Mouse (Mus musculus) ovary, postnatal 36 days (tissue): Measurements from ENCODE around the gene Klc4.

ENCODE experiments used
- DNase-seq: peaks from one replicate; pipeline ENCODE4 v3.0.0; 2022; ENCODE audit warnings: low spot score, mixed read lengths

The Klc4 gene

GRCm38 (mm10) chr17:46621324-46621723 lies 24.5 kb downstream of the Klc4 start:
- DNase-seq, result peak; percentile 60

- DNase-seq, result no peak
Measured at GRCm38 (mm10) chr17:46619683-46620357, 26.0 kb downstream of the Klc4 start.

GRCm38 (mm10) chr17:46618769-46619682 lies 26.8 kb downstream of the Klc4 start:
- DNase-seq, result peak; percentile 27

GRCm38 (mm10) chr17:46618394-46618768 lies 27.4 kb downstream of the Klc4 start:
- DNase-seq, result no peak

- DNase-seq, result no peak
Measured at GRCm38 (mm10) chr17:46617799-46618198, 28.0 kb downstream of the Klc4 start.

- DNase-seq, result no peak
Measured at GRCm38 (mm10) chr17:46613229-46613628, 32.6 kb downstream of the Klc4 start.

GRCm38 (mm10) chr17:46612820-46613219 lies 33.0 kb downstream of the Klc4 start:
- no peak for DNase-seq

GRCm38 (mm10) chr17:46612189-46612588 lies 33.6 kb downstream of the Klc4 start:
- DNase-seq, result no peak

GRCm38 (mm10) chr17:46611316-46611715 lies 34.5 kb downstream of the Klc4 start:
- no peak for DNase-seq

- no peak for DNase-seq
Measured at GRCm38 (mm10) chr17:46609721-46610514, 35.9 kb downstream of the Klc4 start.

- no peak for DNase-seq
Measured at GRCm38 (mm10) chr17:46605987-46606386, 39.8 kb downstream of the Klc4 start.

GRCm38 (mm10) chr17:46605126-46605525 lies 40.7 kb downstream of the Klc4 start:
- DNase-seq, result no peak

- DNase-seq, result no peak
Measured at GRCm38 (mm10) chr17:46603229-46603628, 42.6 kb downstream of the Klc4 start.

GRCm38 (mm10) chr17:46602212-46602611 lies 43.6 kb downstream of the Klc4 start:
- DNase-seq, result no peak

- no peak for DNase-seq
Measured at GRCm38 (mm10) chr17:46600569-46600968, 45.3 kb downstream of the Klc4 start.

GRCm38 (mm10) chr17:46598963-46599362 lies 46.9 kb downstream of the Klc4 start:
- DNase-seq, result no peak

- no peak for DNase-seq
Measured at GRCm38 (mm10) chr17:46597956-46598355, 47.9 kb downstream of the Klc4 start.

GRCm38 (mm10) chr17:46595336-46595735 lies 50.5 kb downstream of the Klc4 start:
- no peak for DNase-seq

GRCm38 (mm10) chr17:46594606-46595005 lies 51.2 kb downstream of the Klc4 start:
- DNase-seq, result no peak

GRCm38 (mm10) chr17:46593124-46593523 lies 52.7 kb downstream of the Klc4 start:
- DNase-seq, result no peak

GRCm38 (mm10) chr17:46591406-46591805 lies 54.4 kb downstream of the Klc4 start:
- DNase-seq, result peak; percentile 27

GRCm38 (mm10) chr17:46590439-46590838 lies 55.4 kb downstream of the Klc4 start:
- DNase-seq, result no peak
